Mouse (Mus musculus): Measurements from ENCODE around the gene Tex48.

Tex48 gene

DNA sequence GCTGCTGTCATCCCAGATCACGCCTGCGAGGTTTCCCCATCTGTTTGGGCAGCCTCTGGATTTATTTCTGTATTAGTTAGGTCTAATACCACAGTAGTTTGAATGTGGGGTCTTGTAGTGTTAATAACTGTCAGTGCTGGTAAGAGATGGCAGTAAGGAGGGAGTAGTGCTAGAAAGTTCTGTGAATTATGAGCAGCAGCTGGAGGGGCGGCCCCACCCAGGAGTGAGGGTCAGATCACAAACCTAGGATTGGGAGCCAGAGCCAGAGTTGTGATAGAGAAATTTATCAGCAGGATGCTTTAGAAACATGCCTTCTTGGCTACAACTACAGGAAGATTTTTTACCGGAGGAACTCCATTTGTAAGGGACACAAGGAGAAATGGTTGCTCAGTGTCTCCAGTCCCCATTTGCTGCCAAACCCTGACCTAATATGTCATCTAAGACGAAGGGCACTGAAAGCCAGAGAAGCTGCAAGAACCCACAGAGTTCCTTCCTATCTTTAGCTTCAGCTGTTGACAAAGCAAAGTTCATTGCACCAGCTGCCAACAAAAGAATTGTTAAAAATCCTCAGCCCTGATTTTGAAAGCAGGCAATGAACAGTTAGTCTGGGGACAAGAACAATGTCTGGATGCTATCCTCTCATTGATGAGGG is 27.6 kb downstream of the Tex48 start:
- no peak for DNase-seq (ENCODE audit: low spot score)

DNA sequence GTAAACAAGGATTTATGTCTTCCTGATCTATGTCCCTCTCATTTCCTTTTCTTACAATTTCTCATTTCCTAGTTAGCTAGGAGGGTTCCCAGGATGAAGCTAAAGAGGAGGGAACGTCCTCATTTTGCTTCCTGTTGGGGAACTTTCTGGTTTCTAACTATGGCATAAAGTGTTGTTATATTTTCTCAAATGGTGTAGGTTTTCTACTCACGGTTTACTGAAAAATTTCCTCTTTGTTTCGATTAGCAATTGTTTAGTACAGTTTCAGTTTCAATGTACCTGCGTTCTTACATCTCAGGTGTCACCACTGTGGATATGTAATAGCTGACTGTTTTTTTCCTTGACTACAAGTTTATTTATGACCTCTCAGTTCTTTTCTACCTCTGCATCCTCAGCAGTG is 31.7 kb downstream of the Tex48 start:
- no peak for DNase-seq (ENCODE audit: low spot score)

DNA sequence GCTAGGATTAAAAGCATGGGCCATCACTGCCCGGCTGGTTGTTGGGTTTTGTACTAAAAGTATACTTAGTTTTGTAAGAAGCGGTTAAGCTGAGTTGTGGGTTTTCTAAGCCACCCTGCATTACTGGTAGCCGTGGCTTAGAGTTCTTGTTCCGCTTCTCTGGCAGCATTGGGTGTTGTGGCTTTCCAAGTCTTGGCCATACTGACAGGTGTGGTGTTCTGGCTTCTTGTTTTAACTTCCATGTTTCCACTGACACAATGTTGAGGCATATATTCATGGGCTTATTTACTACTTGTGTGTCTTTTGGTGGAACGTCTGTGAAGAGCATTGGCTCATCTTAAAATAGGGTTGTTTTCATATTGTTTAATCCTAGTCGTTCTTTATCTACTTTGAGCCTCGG is 32.2 kb downstream of the Tex48 start:
- no peak for DNase-seq (ENCODE audit: low spot score)

DNA sequence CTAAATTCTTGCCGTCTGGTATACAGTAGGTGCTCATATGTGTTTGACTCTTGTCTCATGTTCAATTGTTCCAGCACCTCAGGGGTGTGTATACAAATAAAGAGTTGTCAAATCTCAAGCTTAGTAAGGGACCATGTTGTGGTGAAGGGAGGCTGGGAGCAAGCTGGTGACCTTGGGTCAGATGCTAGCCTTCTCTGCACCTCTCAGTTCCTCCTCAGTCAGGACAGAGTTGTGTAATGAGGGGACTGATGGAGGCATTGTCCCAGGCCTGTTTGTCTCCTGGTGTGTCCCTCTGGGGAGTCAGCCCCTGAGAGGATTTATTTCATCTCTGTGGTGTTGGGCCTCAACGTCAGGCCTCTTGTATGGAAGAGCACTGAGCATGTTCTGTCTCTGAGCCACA is 36.0 kb downstream of the Tex48 start:
- no peak for DNase-seq (ENCODE audit: low spot score)

DNA sequence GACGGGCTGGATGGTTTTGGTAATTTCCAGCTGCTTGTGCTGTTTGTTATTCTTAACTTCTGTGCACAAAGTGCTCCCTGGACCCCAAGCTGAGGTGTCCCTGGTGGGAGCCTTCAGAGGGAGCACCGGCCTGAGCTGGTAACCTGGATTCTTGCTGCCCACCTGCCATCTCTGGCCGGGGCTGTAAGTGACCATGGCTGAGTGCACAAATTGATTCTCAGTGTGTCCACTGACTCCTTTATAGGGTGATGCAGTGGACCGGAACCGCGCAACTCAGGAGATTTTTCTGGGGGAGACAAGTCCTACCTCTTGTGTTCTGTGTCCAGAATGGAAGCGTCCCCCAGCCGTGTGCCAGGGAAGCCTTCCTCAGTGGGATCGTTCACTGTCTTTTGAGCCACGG is 37.0 kb downstream of the Tex48 start:
- DNase-seq (ENCODE audit: low spot score): no peak

DNA sequence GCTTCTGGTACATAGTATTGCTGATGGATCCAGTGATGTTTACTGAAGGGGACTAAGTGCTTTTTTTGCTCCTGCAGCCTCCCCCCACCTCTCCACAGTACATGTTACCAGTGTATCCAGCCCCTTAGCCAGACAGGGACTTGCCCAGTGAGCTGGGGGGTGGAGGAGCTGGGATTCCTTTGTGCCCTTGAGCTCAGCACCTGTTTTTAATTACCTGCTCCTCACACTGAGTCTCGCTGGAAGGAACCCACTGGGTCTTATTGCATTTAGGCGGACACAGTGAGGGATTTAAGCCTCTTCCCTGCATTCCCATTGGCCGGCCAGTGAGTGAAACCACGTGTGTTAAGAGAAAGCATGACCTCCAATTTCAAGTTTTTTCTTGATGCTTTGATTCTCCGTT is 39.6 kb downstream of the Tex48 start:
- no peak for DNase-seq (ENCODE audit: low spot score)

DNA sequence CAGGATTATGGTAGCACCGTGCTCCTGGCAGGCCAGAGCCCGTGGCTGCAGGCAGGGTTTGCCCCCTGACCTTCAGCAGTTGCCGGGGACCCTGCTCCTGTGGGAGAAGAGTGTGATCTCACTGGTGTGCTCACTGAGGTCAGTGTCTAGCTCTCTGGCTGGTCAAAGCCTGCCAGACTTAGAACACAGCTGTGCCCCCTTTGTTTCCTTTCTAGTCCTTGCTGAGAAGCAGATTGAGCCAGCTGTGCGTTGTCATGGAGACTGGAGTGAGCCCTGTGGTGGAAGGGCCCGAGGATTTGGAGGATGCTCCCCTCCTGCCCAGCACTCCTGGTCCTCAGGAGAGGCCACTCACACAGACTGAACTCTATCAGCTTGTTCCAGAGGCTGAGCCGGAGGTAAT is 42.1 kb downstream of the Tex48 start:
- no peak for DNase-seq (ENCODE audit: low spot score)

DNA sequence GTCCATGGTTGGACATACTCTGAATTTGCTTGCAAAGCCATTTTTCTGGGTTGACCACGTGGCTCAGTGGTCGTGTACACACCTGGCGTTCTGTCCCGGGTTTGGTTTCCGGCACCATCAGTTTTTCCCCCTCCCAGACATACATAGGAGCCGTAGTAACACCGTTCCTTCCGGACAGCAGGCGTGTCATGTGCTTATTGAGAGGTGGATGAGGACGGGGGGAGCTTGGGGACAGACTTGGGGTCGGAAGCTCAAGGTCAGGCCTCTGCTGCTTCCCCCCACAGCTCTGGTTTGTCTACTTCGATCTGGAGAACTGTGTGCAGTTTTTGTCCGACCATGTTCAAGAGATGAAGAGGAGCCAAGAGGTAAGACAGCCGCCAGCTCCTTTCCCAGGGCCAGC is 42.6 kb downstream of the Tex48 start:
- no peak for DNase-seq (ENCODE audit: low spot score)

DNA sequence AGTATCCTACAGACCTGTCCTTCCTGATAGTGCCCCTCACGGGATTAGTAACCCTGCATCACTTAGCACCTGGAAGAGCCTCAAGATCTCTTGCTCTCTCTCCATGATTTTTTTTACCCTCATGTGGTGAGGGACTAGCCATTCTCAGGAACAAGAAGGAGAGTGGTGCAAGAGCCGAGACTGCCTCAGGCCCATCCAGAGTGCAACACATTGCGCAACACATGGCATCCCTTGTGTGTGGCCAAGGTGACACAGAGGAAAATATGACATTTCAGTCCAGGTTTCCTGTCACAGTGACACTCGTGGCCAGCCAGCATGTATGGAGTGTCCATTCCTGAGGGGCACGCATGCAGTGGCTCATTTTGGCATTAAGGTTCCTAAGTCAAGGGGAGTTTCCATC is 49.6 kb downstream of the Tex48 start:
- no peak for DNase-seq (ENCODE audit: low spot score)

DNA sequence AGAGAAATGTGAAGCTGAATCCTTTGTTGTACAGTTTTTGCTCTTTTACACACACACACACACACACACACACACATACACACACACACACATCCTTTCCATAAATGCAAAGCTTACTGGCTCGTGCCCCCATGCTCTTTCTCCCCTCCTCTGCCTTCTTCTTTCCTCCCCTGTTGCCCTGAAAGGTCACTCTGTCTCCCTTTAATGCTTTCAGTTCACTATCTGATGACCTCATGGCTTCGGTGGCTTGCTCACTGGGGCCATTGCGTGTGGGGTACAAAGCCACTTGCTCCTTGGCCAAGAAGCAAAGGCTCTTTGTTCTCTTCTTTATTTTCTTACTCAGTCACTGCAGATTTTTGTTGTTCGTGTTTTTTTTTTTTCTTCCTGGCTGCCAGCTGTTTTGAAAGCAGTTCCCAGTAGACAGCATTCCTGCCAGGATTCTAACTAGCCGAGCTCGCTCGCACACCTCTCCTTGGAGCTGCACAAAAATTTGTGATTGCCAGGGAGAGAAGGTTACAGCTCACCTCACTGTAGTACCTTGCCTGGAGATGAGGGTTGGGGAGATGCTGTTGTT is 51.9 kb downstream of the Tex48 start:
- DNase-seq (ENCODE audit: low spot score): no peak

DNA sequence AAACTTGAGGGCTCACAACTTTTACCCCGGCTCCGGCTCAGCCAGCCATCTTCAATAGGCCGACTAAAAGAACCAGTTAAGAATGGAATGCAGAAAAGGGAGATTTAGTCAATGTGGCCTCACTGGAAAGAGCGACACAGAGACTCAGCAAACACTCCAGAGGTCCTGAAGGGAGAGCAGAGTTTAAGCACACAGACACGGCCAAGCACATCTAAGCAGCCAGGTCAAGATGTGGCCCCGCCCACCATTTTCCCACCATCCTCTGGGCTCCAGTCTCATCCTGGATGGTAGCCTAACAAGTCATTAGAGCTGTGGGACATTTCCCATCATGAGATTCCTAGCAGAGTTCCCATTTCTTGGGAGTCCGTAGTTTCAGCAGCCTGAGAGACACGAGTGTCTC is 52.9 kb downstream of the Tex48 start:
- DNase-seq (ENCODE audit: low spot score): no peak

DNA sequence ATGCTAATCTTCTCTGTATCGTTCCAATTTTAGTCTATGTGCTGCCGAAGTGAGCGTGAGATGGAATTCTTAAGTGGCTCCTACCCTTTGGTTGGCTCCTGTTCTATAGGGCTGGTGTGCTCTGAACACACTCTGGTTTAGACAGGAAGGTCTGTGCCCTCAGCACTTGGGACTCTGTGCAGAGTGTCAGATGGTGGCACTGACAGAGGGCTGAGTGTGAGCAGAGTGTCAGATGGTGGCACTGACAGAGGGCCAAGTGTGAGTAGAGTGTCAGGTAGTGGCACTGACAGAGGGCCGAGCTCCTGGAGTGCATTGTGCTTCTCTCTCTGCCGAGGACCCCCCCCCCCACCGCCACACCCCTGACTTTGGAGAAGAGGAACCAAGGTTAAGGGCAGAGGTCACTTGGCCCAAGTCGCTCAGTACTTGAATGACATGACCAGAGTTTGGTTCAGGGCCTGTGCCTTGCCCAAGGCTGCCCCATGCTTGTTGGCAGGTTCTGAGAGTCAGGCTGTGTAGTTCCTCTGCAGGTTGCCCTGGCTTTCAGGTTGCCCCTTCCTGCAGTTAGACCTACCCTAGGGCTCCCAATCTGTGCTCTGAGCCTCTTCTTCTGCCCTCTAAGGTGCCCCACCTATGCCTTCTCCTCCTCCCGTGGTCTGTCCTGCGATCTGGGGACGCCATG is 54.4 kb downstream of the Tex48 start:
- DNase-seq (ENCODE audit: low spot score): no peak

DNA sequence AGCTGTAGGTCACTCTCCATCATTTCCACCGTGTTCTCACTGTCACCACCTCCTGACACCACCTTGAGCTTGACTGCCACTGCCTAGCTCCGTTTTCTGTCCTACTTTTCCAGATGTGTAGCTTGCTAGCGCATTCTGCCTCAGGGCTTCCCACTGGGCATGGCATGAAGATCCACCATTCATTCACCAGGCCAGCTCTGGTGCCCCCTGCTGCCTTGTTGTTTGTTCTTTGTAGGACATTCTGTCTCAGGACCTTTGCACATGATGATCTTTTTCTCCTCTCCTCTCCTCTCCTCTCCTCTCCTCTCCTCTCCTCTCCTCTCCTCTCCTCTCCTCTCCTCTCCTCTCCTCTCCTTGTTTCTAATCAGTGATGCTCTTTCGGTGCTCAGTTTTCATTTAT is 59.5 kb downstream of the Tex48 start:
- no peak for DNase-seq (ENCODE audit: low spot score)

DNA sequence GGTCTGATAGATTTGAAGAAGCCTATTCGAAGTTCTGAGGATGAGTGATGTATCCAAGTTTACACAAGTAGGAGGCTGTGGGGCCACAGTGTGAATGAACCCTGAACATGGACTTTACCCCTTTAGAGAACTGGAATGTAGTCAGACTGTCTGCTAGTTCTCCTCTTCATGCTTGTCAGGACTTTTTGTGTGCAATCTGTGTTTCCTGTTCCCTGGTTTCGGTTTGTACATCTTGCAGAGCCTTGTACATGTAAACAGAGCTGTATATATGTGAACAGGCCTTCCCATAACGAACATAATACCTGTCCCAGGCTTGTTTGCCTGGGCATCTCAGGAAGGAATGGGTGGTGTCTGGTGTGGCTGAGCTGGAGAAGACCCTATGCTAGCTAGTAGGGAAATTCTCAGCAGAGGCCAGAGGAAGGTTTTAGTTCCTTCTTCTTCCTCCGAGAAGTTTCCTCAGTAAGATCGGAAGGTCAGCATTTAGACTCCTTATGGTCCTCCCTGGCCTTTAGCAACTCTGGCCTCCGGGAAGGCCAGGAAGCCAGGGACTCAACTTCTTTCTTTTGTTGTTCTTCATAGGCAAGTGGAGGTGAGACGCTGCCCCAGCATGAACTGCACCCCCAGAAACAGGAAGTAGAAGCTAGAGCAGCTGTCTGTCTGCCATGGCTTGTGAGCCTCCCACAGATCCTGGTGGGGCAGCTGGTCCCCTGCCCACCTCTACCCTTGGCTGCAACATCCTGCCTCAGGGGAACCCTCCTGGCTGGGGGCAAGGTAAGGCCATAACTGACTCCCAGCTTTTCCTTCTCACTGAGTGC is 60.2 kb downstream of the Tex48 start:
- no peak for DNase-seq (ENCODE audit: low spot score)

DNA sequence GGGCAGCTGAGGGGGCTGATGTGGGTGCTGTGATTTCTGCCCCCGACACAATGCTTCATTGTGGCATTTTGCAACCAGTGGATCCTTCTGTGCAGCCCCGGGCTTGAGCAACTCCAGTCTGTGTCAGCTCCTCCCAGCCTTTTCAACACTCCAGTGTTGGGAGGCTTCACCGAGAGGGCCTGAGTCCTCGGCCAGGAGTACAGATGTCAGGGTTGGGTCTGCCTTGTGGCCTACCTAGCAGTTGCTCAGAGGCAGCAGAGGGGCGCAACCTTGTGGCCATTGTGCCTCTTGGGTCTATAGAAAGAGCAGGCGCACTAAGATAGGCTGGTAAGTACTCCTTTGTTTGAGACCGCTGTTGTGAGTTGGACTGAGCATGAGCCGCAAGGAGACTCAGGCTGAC is 62.1 kb downstream of the Tex48 start:
- no peak for DNase-seq (ENCODE audit: low spot score)

DNA sequence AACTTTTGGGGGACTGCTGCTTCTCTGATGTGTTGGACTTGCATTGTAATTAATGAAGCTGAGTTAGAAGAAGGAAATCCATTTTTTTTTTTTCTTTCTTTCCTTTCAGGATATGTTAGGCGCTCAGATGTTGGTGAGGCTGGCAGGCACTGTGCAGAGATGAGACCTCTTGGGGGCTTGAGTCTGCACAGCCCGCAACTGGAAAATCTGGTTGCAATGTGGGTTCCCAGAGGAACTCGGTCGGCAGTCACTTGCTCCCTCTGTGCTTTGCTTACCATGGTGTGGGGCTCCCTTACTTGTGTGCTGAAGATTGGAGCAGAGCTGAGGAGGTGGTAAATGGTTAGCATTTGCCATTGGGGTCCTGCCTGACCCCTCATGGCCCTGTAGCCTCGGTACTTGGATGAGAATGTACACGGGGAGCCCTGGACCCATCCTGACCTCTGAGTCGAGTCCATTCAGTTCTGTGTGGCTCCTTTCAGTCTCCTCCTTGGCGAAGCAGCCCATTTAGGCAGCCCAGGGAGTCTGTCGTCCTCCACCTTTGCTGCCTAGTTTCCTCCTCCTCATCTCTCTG is 63.0 kb downstream of the Tex48 start:
- no peak for DNase-seq (ENCODE audit: low spot score)

DNA sequence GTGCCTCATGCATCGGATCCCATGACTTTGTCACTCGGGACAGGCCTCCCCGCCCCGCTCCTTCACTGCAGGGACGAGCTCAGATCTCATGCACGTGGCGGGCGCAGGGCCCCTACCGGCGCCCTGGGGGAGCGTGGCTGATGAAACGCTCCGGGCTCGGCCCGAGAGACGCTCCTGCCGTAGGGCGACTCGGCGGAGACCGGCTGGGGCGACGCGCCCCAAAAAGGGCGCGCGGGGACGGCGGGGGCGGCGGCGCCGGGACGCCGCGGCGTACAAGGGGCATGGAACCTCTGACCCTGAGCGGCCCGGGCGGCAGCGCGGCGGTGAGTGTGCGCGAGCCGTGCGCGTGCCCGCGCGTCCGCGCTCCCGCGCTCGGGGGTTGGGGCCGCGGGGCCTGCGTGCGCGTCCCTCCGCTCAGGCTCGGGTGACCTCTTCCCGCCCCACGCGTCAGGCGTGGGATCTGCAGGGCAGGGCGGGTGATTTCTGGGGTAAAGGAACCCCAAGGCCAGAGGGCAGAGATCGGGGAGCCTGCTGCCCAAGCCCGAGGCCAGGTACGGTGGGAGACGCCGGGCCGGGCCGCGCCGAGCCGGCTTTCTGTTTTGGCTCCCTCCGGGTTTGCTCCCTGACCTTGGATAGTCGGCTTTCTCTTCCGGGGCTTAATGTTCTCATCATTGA is 63.7 kb downstream of the Tex48 start, which contains the start of gene Tmem268:
Gene Tmem268 (plus strand): TSS at position 375 of the 675 bp plus-strand sequence.
- peak; percentile 57 for DNase-seq (ENCODE audit: low spot score)

DNA sequence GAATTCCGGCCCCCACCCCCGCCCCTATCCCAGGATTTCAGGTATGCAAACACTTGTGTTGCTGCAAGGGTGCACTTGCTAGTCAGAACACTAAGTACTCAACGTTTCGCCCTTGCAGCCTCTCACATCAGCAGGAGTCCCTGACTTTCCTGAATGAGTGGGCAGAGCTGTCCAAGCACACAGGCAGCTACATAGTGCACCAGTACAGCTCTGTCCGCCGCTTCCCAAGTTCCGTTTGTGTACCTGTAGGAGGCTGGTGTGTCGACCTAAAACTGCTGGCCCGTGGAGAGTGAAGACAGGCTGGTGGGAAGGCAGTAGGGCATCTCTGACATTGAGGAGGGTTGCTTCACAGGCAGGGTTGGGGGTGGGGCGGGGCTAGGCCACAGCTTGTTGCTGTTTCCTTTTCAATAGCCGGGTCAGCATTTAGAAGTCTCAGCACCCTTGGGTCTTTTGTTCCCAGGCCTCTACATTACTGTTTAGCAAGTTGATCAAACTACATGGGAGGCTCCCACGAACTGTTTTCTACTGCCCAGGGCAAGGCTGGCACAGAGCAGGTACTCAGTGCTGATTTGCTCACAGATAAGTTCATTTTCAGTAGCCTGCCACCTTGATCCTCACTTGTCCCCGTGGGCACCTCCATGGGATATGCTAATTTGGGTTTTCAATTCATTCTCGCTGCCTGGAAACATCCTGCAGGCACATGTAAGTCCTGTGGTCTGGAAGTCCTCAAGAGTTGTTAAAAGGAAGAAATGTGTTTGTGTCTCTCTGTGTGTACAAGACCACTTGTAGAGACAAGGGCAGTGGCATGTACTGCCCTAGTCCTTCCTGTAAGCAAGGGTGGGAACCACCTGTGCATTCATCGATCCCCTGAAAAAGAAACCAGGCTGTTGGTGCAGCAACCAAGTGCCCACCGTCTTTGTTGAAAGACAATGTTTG is 64.8 kb downstream of the Tex48 start:
- no peak for DNase-seq (ENCODE audit: low spot score)
